Mouse (Mus musculus) neural tube, embryonic 11.5 days (tissue): ENCODE results near the gene Kalrn. TPM values are rescaled to one million over a fixed set of nuclear protein-coding genes. Genes with fewer than 3 reads are reported as not detected.

Source experiments
- ATAC-seq: fragments of 200-750 bp; cut with Nextera tagmentation; 2 replicates; pipeline ENCODE4 v1.8.0; 2017; ENCODE audit warnings: moderate number of reproducible peaks, mild to moderate bottlenecking, moderate TSS enrichment, moderate library complexity; ENCODE audit not compliant: insufficient read depth, low FRiP score, low TSS enrichment
- DNase-seq: peaks from one replicate; pipeline ENCODE4 v3.0.0-alpha.2; 2015; ENCODE audit warnings: low spot score
- H3K27ac ChIP-seq: fragments of 300-500 bp; sonication (generic); 2 replicates; pipeline ENCODE4 v1.5.1; 2014; ENCODE audit warnings: low read depth, mild to moderate bottlenecking, low read length
- H3K27me3 ChIP-seq: fragments of 300-500 bp; sonication (generic); 2 replicates; pipeline ENCODE4 v1.6.1; 2014; ENCODE audit warnings: mild to moderate bottlenecking, low read length, mixed read lengths; ENCODE audit not compliant: control insufficient read depth, insufficient read depth
- H3K36me3 ChIP-seq: fragments of 300-500 bp; sonication (generic); 2 replicates; pipeline ENCODE4 v1.6.1; 2014; ENCODE audit warnings: mild to moderate bottlenecking, low read length, moderate library complexity, mixed read lengths; ENCODE audit not compliant: control insufficient read depth, insufficient read depth
- H3K4me1 ChIP-seq: fragments of 300-500 bp; sonication (generic); 2 replicates; pipeline ENCODE4 v1.6.1; 2014; ENCODE audit warnings: low read length, mixed read lengths; ENCODE audit not compliant: control insufficient read depth, insufficient read depth
- H3K4me2 ChIP-seq: fragments of 300-500 bp; sonication (generic); 2 replicates; pipeline ENCODE4 v1.6.1; 2014; ENCODE audit warnings: low read depth, mild to moderate bottlenecking, moderate library complexity
- H3K4me3 ChIP-seq: fragments of 300-500 bp; sonication (generic); 2 replicates; pipeline ENCODE4 v1.5.1; 2014; ENCODE audit warnings: low read depth, low read length
- H3K9ac ChIP-seq: fragments of 300-500 bp; sonication (generic); 2 replicates; pipeline ENCODE4 v1.6.1; 2014; ENCODE audit warnings: mild to moderate bottlenecking, low read length
- H3K9me3 ChIP-seq: fragments of 300-500 bp; sonication (generic); 2 replicates; pipeline ENCODE4 v1.6.1; 2016; ENCODE audit warnings: low read length; ENCODE audit not compliant: control insufficient read depth
- WGBS: fragments of 180-500 bp; shearing (Covaris S2); extraction: QIAGEN DNeasy Blood & Tissue Kit; methylation state at CpG from one replicate; pipeline ENCODE4 v1.1.7; 2014; 5-methylcytosine and 5-hydroxymethylcytosine counted together
- polyA plus RNA-seq: library from polyadenylated mRNA; unstranded; fragments of >200 nt; fragmentation: Nextera tagmentation; extraction: Ambion mirVana; gene quantifications from 2 replicates; pipeline ENCODE4 v1.2.1, GENCODE M21; 2014

Kalrn gene
- polyA plus RNA-seq, 1 experiment from 2014 or later, result 17.6 TPM

GRCm38 (mm10) chr16:34049361-34049760, 524.0 kb downstream of the Kalrn start:
- ATAC-seq, result no peak
- 88% methylated on average over 12 of the region's 12 CpGs for WGBS
- no peak overlapping the region for H3K4me3 ChIP-seq

GRCm38 (mm10) chr16:34048232-34048631, 525.1 kb downstream of the Kalrn start:
- no peaks in the 10 kb centered on the region for H3K27me3 ChIP-seq
- 95% methylated on average over 4 of the region's 4 CpGs for WGBS
- no peaks in the 10 kb centered on the region for H3K9me3 ChIP-seq
- no peak overlapping the region for H3K27ac ChIP-seq
- no peaks in the 10 kb centered on the region; the same call in 1 of the 2 replicates for H3K36me3 ChIP-seq
- H3K4me1 ChIP-seq, result 0 out of 2 replicates have a peak, but pooled peaks cover 2% of the 10 kb centered on the region
- ATAC-seq (no peak), DNase-seq (no peak)
- no peak overlapping the region for H3K4me3 ChIP-seq
- H3K9ac ChIP-seq, result no peak overlapping the region
- H3K4me2 ChIP-seq, result no peak overlapping the region

More at GRCm38 (mm10) chr16:34049361-34049760, 524.0 kb downstream of the Kalrn start:
- H3K9me3 ChIP-seq, result no peaks in the 10 kb centered on the region
- 0 out of 2 replicates have a peak, but pooled peaks cover 2% of the 10 kb centered on the region for H3K4me1 ChIP-seq
- H3K36me3 ChIP-seq, result no peaks in the 10 kb centered on the region; the same call in 1 of the 2 replicates
- no peaks in the 10 kb centered on the region for H3K27me3 ChIP-seq
- H3K9ac ChIP-seq, result no peak overlapping the region
- DNase-seq, result no peak
- no peak overlapping the region for H3K27ac ChIP-seq
- no peak overlapping the region for H3K4me2 ChIP-seq

GRCm38 (mm10) chr16:34047543-34047942, 525.8 kb downstream of the Kalrn start:
- WGBS, result 83% methylated on average over 7 of the region's 7 CpGs

GRCm38 (mm10) chr16:34047006-34047360, 526.3 kb downstream of the Kalrn start:
- DNase-seq (no peak), ATAC-seq (no peak)
- Histone ChIP-seq H3K9ac (no peak overlapping the region), H3K9me3 (no peaks in the 10 kb centered on the region), H3K4me1 (0 out of 2 replicates have a peak, but pooled peaks cover 2% of the 10 kb centered on the region), H3K27ac (no peak overlapping the region), H3K36me3 (no peaks in the 10 kb centered on the region), H3K4me3 (no peak overlapping the region), H3K27me3 (no peaks in the 10 kb centered on the region), H3K4me2 (no peak overlapping the region)
- 94% methylated on average over 4 of the region's 4 CpGs for WGBS

More at GRCm38 (mm10) chr16:34047543-34047942, 525.8 kb downstream of the Kalrn start:
- Histone ChIP-seq H3K4me1 (0 out of 2 replicates have a peak, but pooled peaks cover 2% of the 10 kb centered on the region), H3K27ac (no peak overlapping the region), H3K36me3 (no peaks in the 10 kb centered on the region), H3K9ac (no peak overlapping the region), H3K9me3 (no peaks in the 10 kb centered on the region), H3K4me3 (no peak overlapping the region), H3K27me3 (no peaks in the 10 kb centered on the region), H3K4me2 (no peak overlapping the region)
- DNase-seq (no peak), ATAC-seq (no peak)

GRCm38 (mm10) chr16:34046268-34047005, 526.9 kb downstream of the Kalrn start:
- H3K9ac ChIP-seq, result no peak overlapping the region
- 84% methylated on average over 13 of the region's 13 CpGs for WGBS
- no peak for ATAC-seq

GRCm38 (mm10) chr16:34044539-34044938, 528.8 kb downstream of the Kalrn start:
- no peak overlapping the region for H3K27ac ChIP-seq
- no peaks in the 10 kb centered on the region for H3K27me3 ChIP-seq
- H3K9me3 ChIP-seq, result no peaks in the 10 kb centered on the region
- no peak overlapping the region for H3K4me2 ChIP-seq
- 89% methylated on average over 8 of the region's 8 CpGs for WGBS
- ATAC-seq, result no peak
- H3K36me3 ChIP-seq, result no peaks in the 10 kb centered on the region
- H3K4me3 ChIP-seq, result no peak overlapping the region
- DNase-seq, result no peak
- no peaks in the 10 kb centered on the region for H3K4me1 ChIP-seq
- no peak overlapping the region for H3K9ac ChIP-seq

More at GRCm38 (mm10) chr16:34046268-34047005, 526.9 kb downstream of the Kalrn start:
- no peak overlapping the region for H3K4me2 ChIP-seq
- H3K27ac ChIP-seq, result no peak overlapping the region
- no peak overlapping the region for H3K4me3 ChIP-seq
- no peaks in the 10 kb centered on the region for H3K27me3 ChIP-seq
- no peak for DNase-seq
- no peaks in the 10 kb centered on the region for H3K9me3 ChIP-seq
- H3K36me3 ChIP-seq, result no peaks in the 10 kb centered on the region
- H3K4me1 ChIP-seq, result 0 out of 2 replicates have a peak, but pooled peaks cover 2% of the 10 kb centered on the region

DNA sequence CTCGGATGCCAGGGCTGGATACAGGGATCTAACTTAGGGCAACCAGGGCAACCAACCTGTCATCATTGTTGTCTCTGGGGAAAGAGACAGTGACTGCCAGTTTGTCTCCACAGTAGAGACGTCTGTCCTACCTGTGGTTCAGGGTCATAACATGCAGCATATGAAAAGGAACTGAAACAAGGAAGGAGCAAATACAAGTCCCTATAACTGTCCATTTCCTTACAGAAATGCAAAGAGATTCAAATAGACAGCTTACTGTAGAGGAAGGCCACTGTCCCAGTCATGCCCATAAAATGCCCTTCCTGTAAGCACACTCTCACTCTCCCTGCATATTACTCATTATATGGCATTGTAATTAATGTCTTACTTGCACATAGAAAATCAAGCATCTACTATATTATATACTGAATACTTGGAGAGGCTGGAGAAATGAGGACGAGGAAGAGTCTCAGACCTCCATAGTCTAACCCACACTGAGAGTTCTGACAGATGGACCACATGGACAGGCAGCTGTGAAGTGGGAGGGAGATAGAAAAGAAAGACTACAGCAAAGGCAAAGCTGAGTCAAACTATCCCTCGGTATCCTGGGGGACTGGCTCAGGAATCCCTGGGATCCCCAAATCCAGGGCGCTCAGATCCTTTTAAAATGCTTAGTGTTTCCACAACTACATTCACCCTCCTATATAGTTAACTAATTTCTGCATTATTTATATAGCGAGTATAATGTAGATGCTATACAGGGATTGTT, 530.1 kb downstream of the Kalrn start:
- H3K9me3 ChIP-seq, result no peaks in the 10 kb centered on the region
- ATAC-seq (no peak), DNase-seq (no peak)
- no peak overlapping the region for H3K4me3 ChIP-seq
- H3K4me1 ChIP-seq, result no peaks in the 10 kb centered on the region
- 92% methylated on average over 6 of the region's 6 CpGs for WGBS
- no peak overlapping the region for H3K4me2 ChIP-seq
- no peaks in the 10 kb centered on the region for H3K36me3 ChIP-seq
- H3K27ac ChIP-seq, result no peak overlapping the region
- no peaks in the 10 kb centered on the region for H3K27me3 ChIP-seq
- no peak overlapping the region for H3K9ac ChIP-seq

GRCm38 (mm10) chr16:34042586-34042985, 530.7 kb downstream of the Kalrn start:
- Histone ChIP-seq H3K4me2 (no peak overlapping the region), H3K9ac (no peak overlapping the region), H3K4me1 (no peaks in the 10 kb centered on the region), H3K4me3 (no peak overlapping the region), H3K27me3 (no peaks in the 10 kb centered on the region), H3K9me3 (no peaks in the 10 kb centered on the region), H3K36me3 (no peaks in the 10 kb centered on the region), H3K27ac (no peak overlapping the region)
- 88% methylated on average over 4 of the region's 4 CpGs for WGBS
- ATAC-seq, result no peak
- DNase-seq, result no peak
